Mouse (Mus musculus) gastrocnemius, adult 2 months (tissue): ENCODE results near the gene Agpat2. TPM values are rescaled to one million over a fixed set of nuclear protein-coding genes. Genes with fewer than 3 reads are reported as not detected.

Source experiments
- DNase-seq: peaks from one replicate; pipeline ENCODE4 v3.0.0; 2022
- H3K27ac ChIP-seq: fragments of 200-600 bp; 2 replicates; pipeline ENCODE4 v1.8.1; 2022; ENCODE audit warnings: mild to moderate bottlenecking
- H3K4me3 ChIP-seq: fragments of 200-600 bp; 2 replicates; pipeline ENCODE4 v1.8.1; 2022; ENCODE audit warnings: mild to moderate bottlenecking, moderate library complexity
- CTCF ChIP-seq: fragments of 200-600 bp; IDR thresholded peaks from 2 replicates; pipeline ENCODE4 v1.8.1; 2022; ENCODE audit warnings: antibody characterized with exemption, mild to moderate bottlenecking, moderate library complexity
- intact Hi-C: fragments of 180-260 bp; cut with DNase I; formaldehyde crosslinking; loops from one replicate; pipeline ENCODE4 v1.15.1; 2025
- total RNA-seq, 2 experiments: library from RNA; stranded (reverse); gene quantifications; 2 replicates each; pipeline ENCODE4 v1.2.3; 2021

Gene Agpat2
- total RNA-seq, 2 experiments from 2014 or later = 2.8 to 7.3 TPM

GRCm38 (mm10) chr2:26601595-26601994 is 2.6 kb downstream of the Agpat2 start:
- no peak for DNase-seq
- intact Hi-C loops = no loop called here
- Histone ChIP-seq H3K4me3 (no peak overlapping the region), H3K27ac (no peak overlapping the region)
- no peak for TF ChIP-seq CTCF

- Histone ChIP-seq H3K4me3 (no peak overlapping the region), H3K27ac (no peak overlapping the region)
- intact Hi-C loops = no loop called here
- no peak for TF ChIP-seq CTCF
- peak; percentile 2 for DNase-seq
Observed at GRCm38 (mm10) chr2:26600664-26601063, 3.6 kb downstream of the Agpat2 start.

- Histone ChIP-seq H3K27ac (no peak overlapping the region), H3K4me3 (no peak overlapping the region)
- TF ChIP-seq CTCF = no peak
- intact Hi-C loops = no loop called here
- peak; percentile 15 for DNase-seq
Observed at GRCm38 (mm10) chr2:26599965-26600364, 4.3 kb downstream of the Agpat2 start.

GRCm38 (mm10) chr2:26598462-26598861 is 5.8 kb downstream of the Agpat2 start:
- Histone ChIP-seq H3K4me3 (no peak overlapping the region), H3K27ac (no peak overlapping the region)
- peak; percentile 2 for DNase-seq
- intact Hi-C loops = no loop called here
- TF ChIP-seq CTCF = no peak

- TF ChIP-seq CTCF = no peak
- intact Hi-C loops = no loop called here
- no peak for DNase-seq
- Histone ChIP-seq H3K4me3 (no peak overlapping the region), H3K27ac (no peak overlapping the region)
Observed at GRCm38 (mm10) chr2:26597810-26598209, 6.4 kb downstream of the Agpat2 start.

GRCm38 (mm10) chr2:26596898-26597297 is 7.3 kb downstream of the Agpat2 start:
- Histone ChIP-seq H3K4me3 (no peak overlapping the region), H3K27ac (no peak overlapping the region)
- no peak for TF ChIP-seq CTCF
- no peak for DNase-seq
- intact Hi-C loops = no loop called here

- no peak for TF ChIP-seq CTCF
- Histone ChIP-seq H3K27ac (no peak overlapping the region), H3K4me3 (no peak overlapping the region)
- DNase-seq = no peak
- intact Hi-C loops = loop anchor here (2.0 kb wide), 1 partner anchor 45 kb away; no protein-coding TSS in a partner anchor
Observed at GRCm38 (mm10) chr2:26595725-26596435, 8.3 kb downstream of the Agpat2 start.

GRCm38 (mm10) chr2:26594934-26595724 is 9.1 kb downstream of the Agpat2 start:
- no peak overlapping the region for H3K4me3 ChIP-seq
- no peak for TF ChIP-seq CTCF
- intact Hi-C loops = loop anchor here (2.0 kb wide), 1 partner anchor 46 kb away; no protein-coding TSS in a partner anchor
- no peak overlapping the region for H3K27ac ChIP-seq
- no peak for DNase-seq

- DNase-seq = no peak
- no peak overlapping the region for H3K4me3 ChIP-seq
- TF ChIP-seq CTCF = no peak
- H3K27ac ChIP-seq = no peak overlapping the region
- intact Hi-C loops = loop anchor here (2.0 kb wide), 1 partner anchor 46 kb away; no protein-coding TSS in a partner anchor
Observed at GRCm38 (mm10) chr2:26594461-26594933, 9.7 kb downstream of the Agpat2 start.

- H3K27ac ChIP-seq = no peak overlapping the region
- DNase-seq = peak; percentile 64
- intact Hi-C loops = loop anchor here (2.0 kb wide), 1 partner anchor 47 kb away; no protein-coding TSS in a partner anchor
- peak overlapping the region; percentile 17; the same call in 1 of the 2 replicates for H3K4me3 ChIP-seq
- TF ChIP-seq CTCF = peak; percentile 70
Observed at GRCm38 (mm10) chr2:26594022-26594346, 10.2 kb downstream of the Agpat2 start.

- H3K4me3 ChIP-seq = peak overlapping the region; percentile 86
- no peak overlapping the region for H3K27ac ChIP-seq
- intact Hi-C loops = loop anchor here (2.0 kb wide), 1 partner anchor 47 kb away; no protein-coding TSS in a partner anchor
- no peak for TF ChIP-seq CTCF
- DNase-seq = no peak
Observed at GRCm38 (mm10) chr2:26593211-26594021, 10.8 kb downstream of the Agpat2 start.

GRCm38 (mm10) chr2:26591416-26591815 is 12.8 kb downstream of the Agpat2 start:
- no peak for TF ChIP-seq CTCF
- Histone ChIP-seq H3K27ac (peak overlapping the region; percentile 92; the same call in 1 of the 2 replicates), H3K4me3 (peak overlapping the region; percentile 86)
- DNase-seq = no peak
- intact Hi-C loops = no loop called here
